Mouse (Mus musculus): Measurements from ENCODE around the gene Cep128. TPM values are rescaled to one million over a fixed set of nuclear protein-coding genes. Genes with fewer than 3 reads are reported as not detected.
"Not testable (repeated sequence)": the region's sequence is repeated elsewhere in the genome, so short reads cannot be mapped to it uniquely, and the experiment has no call there.

Gene Cep128
- polyA plus RNA-seq, 1 experiment from 2014 or later: 3.4 TPM

GRCm38 (mm10) chr12:90993331-90993730, 390.9 kb downstream of the Cep128 start:
- Histone ChIP-seq H3K4me3 (replicated peaks) (no peak overlapping the region), H3K9ac (replicated peaks) (no peak overlapping the region), H3K9me3 (replicated peaks) (no peaks in the 10 kb centered on the region), H3K27ac (replicated peaks) (no peak overlapping the region), H3K36me3 (no peaks in the 10 kb centered on the region), H3K4me2 (no peak overlapping the region), H3K4me1 (no peaks in the 10 kb centered on the region), H3K27me3 (replicated peaks) (no peaks in the 10 kb centered on the region)
- WGBS: 95% methylated on average over 2 of the region's 2 CpGs
- no peak for ATAC-seq (ENCODE audit: low FRiP score)

GRCm38 (mm10) chr12:90987782-90988181, 396.4 kb downstream of the Cep128 start:
- Histone ChIP-seq H3K9me3 (replicated peaks) (no peaks in the 10 kb centered on the region), H3K4me2 (no peak overlapping the region), H3K4me1 (no peaks in the 10 kb centered on the region), H3K9ac (replicated peaks) (no peak overlapping the region), H3K27me3 (replicated peaks) (no peaks in the 10 kb centered on the region), H3K27ac (replicated peaks) (no peak overlapping the region), H3K4me3 (replicated peaks) (no peak overlapping the region), H3K36me3 (no peaks in the 10 kb centered on the region)
- no peak for ATAC-seq (ENCODE audit: low FRiP score)
- 87% methylated on average over 2 of the region's 2 CpGs for WGBS

GRCm38 (mm10) chr12:90987259-90987658, 396.9 kb downstream of the Cep128 start:
- ATAC-seq (ENCODE audit: low FRiP score): no peak
- Histone ChIP-seq H3K27me3 (replicated peaks) (no peaks in the 10 kb centered on the region), H3K4me2 (no peak overlapping the region), H3K36me3 (no peaks in the 10 kb centered on the region), H3K9me3 (replicated peaks) (no peaks in the 10 kb centered on the region), H3K4me3 (replicated peaks) (no peak overlapping the region), H3K4me1 (no peaks in the 10 kb centered on the region), H3K27ac (replicated peaks) (no peak overlapping the region), H3K9ac (replicated peaks) (no peak overlapping the region)
- WGBS: 68% methylated on average over 6 of the region's 6 CpGs

GRCm38 (mm10) chr12:90982018-90982417, 402.2 kb downstream of the Cep128 start:
- Histone ChIP-seq H3K9ac (replicated peaks) (no peak overlapping the region), H3K9me3 (replicated peaks) (no peaks in the 10 kb centered on the region), H3K27ac (replicated peaks) (no peak overlapping the region), H3K27me3 (replicated peaks) (no peaks in the 10 kb centered on the region), H3K4me1 (no peaks in the 10 kb centered on the region), H3K4me3 (replicated peaks) (no peak overlapping the region), H3K4me2 (no peak overlapping the region), H3K36me3 (no peaks in the 10 kb centered on the region)
- no peak for ATAC-seq (ENCODE audit: low FRiP score)
- WGBS: 91% methylated on average over 4 of the region's 4 CpGs

- H3K9ac ChIP-seq (replicated peaks); H3K36me3 ChIP-seq; H3K27me3 ChIP-seq (replicated peaks); ATAC-seq (ENCODE audit: low FRiP score); H3K4me3 ChIP-seq (replicated peaks); H3K4me2 ChIP-seq; H3K9me3 ChIP-seq (replicated peaks); H3K27ac ChIP-seq (replicated peaks); H3K4me1 ChIP-seq: not testable (repeated sequence)
- 90% methylated on average over 9 of the region's 9 CpGs for WGBS
Observed at GRCm38 (mm10) chr12:90976406-90976805, 407.8 kb downstream of the Cep128 start.

- Histone ChIP-seq H3K4me2 (no peak overlapping the region), H3K36me3 (no peaks in the 10 kb centered on the region), H3K4me3 (replicated peaks) (no peak overlapping the region), H3K9me3 (replicated peaks) (no peaks in the 10 kb centered on the region), H3K4me1 (no peaks in the 10 kb centered on the region), H3K9ac (replicated peaks) (no peak overlapping the region), H3K27me3 (replicated peaks) (no peaks in the 10 kb centered on the region), H3K27ac (replicated peaks) (no peak overlapping the region)
- 35% methylated on average over 2 of the region's 2 CpGs for WGBS
- ATAC-seq (ENCODE audit: low FRiP score): no peak
Observed at GRCm38 (mm10) chr12:90975429-90975828, 408.8 kb downstream of the Cep128 start.

- Histone ChIP-seq H3K4me1 (no peaks in the 10 kb centered on the region), H3K9me3 (replicated peaks) (no peaks in the 10 kb centered on the region), H3K27ac (replicated peaks) (no peak overlapping the region), H3K27me3 (replicated peaks) (no peaks in the 10 kb centered on the region), H3K4me2 (no peak overlapping the region), H3K4me3 (replicated peaks) (no peak overlapping the region), H3K36me3 (no peaks in the 10 kb centered on the region), H3K9ac (replicated peaks) (no peak overlapping the region)
- WGBS: 98% methylated on average over 3 of the region's 3 CpGs
- ATAC-seq (ENCODE audit: low FRiP score): no peak
Observed at GRCm38 (mm10) chr12:90971156-90971555, 413.1 kb downstream of the Cep128 start.

GRCm38 (mm10) chr12:90961386-90962017, 422.7 kb downstream of the Cep128 start:
- ATAC-seq (ENCODE audit: low FRiP score): no peak
- no peaks in the 10 kb centered on the region for H3K9me3 ChIP-seq (replicated peaks)
- H3K36me3 ChIP-seq: no peaks in the 10 kb centered on the region
- no peak overlapping the region for H3K27ac ChIP-seq (replicated peaks)
- no peak overlapping the region for H3K4me3 ChIP-seq (replicated peaks)
- H3K9ac ChIP-seq (replicated peaks): no peak overlapping the region
- H3K4me2 ChIP-seq: no peak overlapping the region
- H3K4me1 ChIP-seq: no peaks in the 10 kb centered on the region
- H3K27me3 ChIP-seq (replicated peaks): no peaks in the 10 kb centered on the region
- 85% methylated on average over 5 of the region's 5 CpGs for WGBS

GRCm38 (mm10) chr12:90954740-90955473, 429.3 kb downstream of the Cep128 start:
- H3K9me3 ChIP-seq (replicated peaks): no peaks in the 10 kb centered on the region
- H3K27ac ChIP-seq (replicated peaks): no peak overlapping the region
- 72% methylated on average over 7 of the region's 7 CpGs for WGBS
- H3K9ac ChIP-seq (replicated peaks): no peak overlapping the region
- H3K4me3 ChIP-seq (replicated peaks): no peak overlapping the region
- H3K4me2 ChIP-seq: no peak overlapping the region
- H3K4me1 ChIP-seq: no peaks in the 10 kb centered on the region
- no peaks in the 10 kb centered on the region for H3K36me3 ChIP-seq
- no peaks in the 10 kb centered on the region for H3K27me3 ChIP-seq (replicated peaks)
- no peak for ATAC-seq (ENCODE audit: low FRiP score)

Small RNA genes within 50 kb of the gene (microRNA-seq; reads per million reads assigned to microRNA genes)
- gene Gm44370: not detected

Other genes starting within 250 kb of the Cep128 start
- gene Tshr, start 154 bp upstream of the Cep128 start, polyA plus RNA-seq (2015; fragmentation: Nextera tagmentation; extraction: Ambion mirVana): 0.82 and 1.0 TPM in 2 replicates
- gene Gtf2a1, start 206.1 kb upstream of the Cep128 start, polyA plus RNA-seq (2015; fragmentation: Nextera tagmentation; extraction: Ambion mirVana): 53.3 and 54.9 TPM in 2 replicates